Mouse (Mus musculus) kidney, embryonic 15.5 days (tissue): ENCODE data around the gene Gimap7. TPM values are rescaled to one million over a fixed set of nuclear protein-coding genes. Genes with fewer than 3 reads are reported as not detected.
A peak's percentile ranks its signal among the peaks of the same experiment; 100 is the strongest.

Experiments
- ATAC-seq: fragments of 200-750 bp; cut with Nextera tagmentation; replicated peaks from 2 replicates; pipeline ENCODE4 v1.8.0; 2017; ENCODE audit warnings: moderate TSS enrichment; ENCODE audit not compliant: low FRiP score
- H3K27ac ChIP-seq: fragments of 300-500 bp; sonication (generic); 2 replicates; pipeline ENCODE4 v1.5.1; 2015; ENCODE audit warnings: mild to moderate bottlenecking, inconsistent platforms
- H3K27me3 ChIP-seq: fragments of 300-500 bp; sonication (generic); 2 replicates; pipeline ENCODE4 v1.6.1; 2015; ENCODE audit warnings: inconsistent platforms
- H3K36me3 ChIP-seq: fragments of 300-500 bp; sonication (generic); 2 replicates; pipeline ENCODE4 v1.6.1; 2015; ENCODE audit warnings: inconsistent platforms
- H3K4me1 ChIP-seq: fragments of 300-500 bp; sonication (generic); 2 replicates; pipeline ENCODE4 v1.6.1; 2015; ENCODE audit warnings: inconsistent platforms
- H3K4me2 ChIP-seq: fragments of 300-500 bp; sonication (generic); 2 replicates; pipeline ENCODE4 v1.6.1; 2015; ENCODE audit warnings: moderate library complexity, mild to moderate bottlenecking, inconsistent platforms
- H3K4me3 ChIP-seq: fragments of 300-500 bp; sonication (generic); replicated peaks from 2 replicates; pipeline ENCODE4 v1.5.1; 2015; ENCODE audit warnings: mild to moderate bottlenecking, inconsistent platforms
- H3K9ac ChIP-seq: fragments of 300-500 bp; sonication (generic); 2 replicates; pipeline ENCODE4 v1.6.1; 2015; ENCODE audit warnings: mild to moderate bottlenecking, inconsistent platforms
- H3K9me3 ChIP-seq: fragments of 300-500 bp; sonication (generic); replicated peaks from 2 replicates; pipeline ENCODE4 v1.6.1; 2016; ENCODE audit warnings: inconsistent platforms
- WGBS: fragments of 180-500 bp; shearing (Covaris S2); methylation state at CpG from one replicate; pipeline ENCODE4 v1.1.7; 2015; ENCODE audit warnings: mixed read lengths; 5-methylcytosine and 5-hydroxymethylcytosine counted together
- polyA plus RNA-seq: library from polyadenylated mRNA; unstranded; fragments of >200 nt; fragmentation: Nextera tagmentation; extraction: Ambion mirVana; gene quantifications from 2 replicates; pipeline ENCODE4 v1.2.1, GENCODE M21; 2015

Gene Gimap7
- polyA plus RNA-seq, 1 experiment from 2014 or later: not detected

DNA sequence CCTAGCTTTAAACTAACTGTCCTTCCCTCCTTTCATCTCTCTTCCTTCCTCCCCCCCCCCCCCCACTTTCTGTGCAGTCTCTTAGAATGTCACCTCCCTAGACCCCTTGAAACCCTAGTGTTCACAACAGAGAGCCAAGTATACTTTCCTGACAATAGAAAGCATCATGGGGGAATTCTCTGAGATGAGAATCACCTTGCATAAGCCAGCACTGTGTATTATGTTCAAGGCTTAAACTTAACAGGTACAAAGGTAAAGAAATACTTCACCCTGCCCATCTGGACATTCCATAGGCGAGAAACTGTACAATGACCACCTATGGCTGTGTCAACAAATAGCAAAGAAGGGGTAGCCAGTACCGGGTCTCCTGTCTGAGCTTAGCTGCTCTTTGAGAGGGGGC, 27.1 kb downstream of the Gimap7 start:
- H3K27ac ChIP-seq: peak overlapping the region; percentile 69
- peaks cover 24% of the 10 kb centered on the region for H3K4me1 ChIP-seq
- H3K27me3 ChIP-seq: peaks cover 36% of the 10 kb centered on the region
- no peak overlapping the region for H3K9ac ChIP-seq
- H3K36me3 ChIP-seq: no peaks in the 10 kb centered on the region
- H3K4me2 ChIP-seq: peak overlapping the region; percentile 28
- H3K9me3 ChIP-seq: no peaks in the 10 kb centered on the region
- no peak overlapping the region for H3K4me3 ChIP-seq
- WGBS: 72% methylated on average over 2 of the region's 2 CpGs
- no peak for ATAC-seq

DNA sequence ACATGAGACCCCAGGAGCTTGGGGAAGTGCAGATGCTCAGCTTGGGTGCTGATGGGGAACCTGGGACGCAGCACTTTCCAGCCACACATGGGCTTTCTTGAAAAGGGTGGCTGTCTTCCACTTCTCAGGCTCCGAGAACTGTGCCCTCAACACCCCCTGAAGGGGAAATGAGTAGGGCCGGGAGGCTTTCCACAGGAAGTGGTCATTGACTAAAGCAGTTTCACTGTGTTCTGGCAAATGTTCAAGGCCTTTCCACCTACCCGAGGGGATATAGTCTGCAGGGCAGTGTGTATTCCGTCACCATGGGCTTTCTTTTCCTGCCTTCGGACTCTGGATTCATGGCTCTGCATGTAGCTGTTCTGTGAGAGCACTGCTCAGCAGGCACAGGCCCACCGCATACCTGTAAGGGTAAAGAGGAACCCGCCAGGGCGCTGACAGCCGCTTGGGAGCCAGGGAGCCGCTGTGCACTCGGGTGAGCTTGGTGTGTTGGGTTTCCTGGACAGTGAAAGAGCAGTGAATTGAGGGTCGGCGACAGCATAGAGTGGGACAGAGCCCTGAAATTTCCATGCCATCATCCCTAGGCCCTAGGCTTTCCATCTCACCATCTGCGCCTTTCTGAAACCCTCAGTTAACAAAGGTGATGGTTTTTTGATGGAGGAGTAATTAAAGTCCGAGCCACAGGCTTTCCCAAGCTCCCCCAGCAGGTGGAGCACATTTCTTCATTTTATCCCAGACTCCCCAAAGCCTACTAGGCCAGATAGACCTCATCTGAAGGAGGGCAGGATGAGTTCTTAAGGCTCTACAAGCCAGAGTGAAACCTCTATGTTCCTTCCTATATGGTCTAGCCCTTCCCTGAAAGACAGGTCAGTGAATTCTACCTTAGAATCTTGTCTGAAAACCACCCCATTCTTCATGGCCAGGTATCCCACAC, 27.8 kb downstream of the Gimap7 start, which contains the start of gene Gimap5:
Gene Gimap5 (plus strand): TSS at position 239 of the 931 bp plus-strand sequence.
- 42% methylated on average over 16 of the region's 16 CpGs for WGBS

DNA sequence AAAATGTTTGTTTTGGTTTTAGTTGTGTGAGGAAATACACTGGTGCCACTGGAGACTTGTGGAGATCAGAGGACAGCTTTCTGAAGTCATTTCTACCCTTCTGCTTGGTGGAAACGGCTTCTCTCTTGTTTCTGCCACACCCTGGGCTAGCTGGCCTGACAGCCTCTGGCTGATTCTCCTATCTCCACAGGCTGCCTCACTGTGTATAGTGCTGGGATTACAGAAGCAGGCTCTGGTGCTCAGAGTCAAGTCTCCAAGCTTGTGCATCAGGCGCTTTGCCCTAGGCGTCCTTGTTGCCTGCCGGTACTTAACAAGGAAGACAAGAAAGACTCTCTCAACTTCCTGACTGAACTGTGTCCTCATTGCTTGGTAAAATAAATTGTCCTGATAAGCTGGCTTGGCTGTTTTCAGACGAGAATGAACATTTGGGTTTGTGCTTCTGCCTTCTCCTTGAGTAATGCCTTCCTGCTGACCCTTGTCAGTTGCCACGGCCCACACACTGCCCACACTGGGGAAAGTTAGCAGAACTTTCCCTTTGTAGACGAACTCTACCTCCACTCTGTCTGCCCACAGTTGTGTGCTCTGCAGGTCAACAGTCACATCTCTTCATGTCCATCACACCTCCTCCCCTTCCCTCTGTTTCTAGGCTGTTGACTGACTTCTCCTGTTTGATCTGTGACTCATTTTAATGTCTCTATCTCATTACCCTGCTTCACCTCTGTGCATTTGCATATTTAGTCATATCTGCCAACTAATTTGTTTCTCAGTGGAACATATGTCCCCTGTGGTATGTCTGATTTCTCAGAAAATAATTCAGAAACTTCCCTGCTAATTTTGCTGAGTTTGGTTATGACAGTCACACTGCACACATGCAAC, 28.9 kb downstream of the Gimap7 start:
- H3K36me3 ChIP-seq: no peaks in the 10 kb centered on the region
- ATAC-seq: no peak
- no peaks in the 10 kb centered on the region for H3K9me3 ChIP-seq
- peaks cover 24% of the 10 kb centered on the region for H3K27me3 ChIP-seq
- H3K9ac ChIP-seq: no peak overlapping the region
- H3K4me1 ChIP-seq: peaks cover 8% of the 10 kb centered on the region
- peak overlapping the region; percentile 28 for H3K4me2 ChIP-seq
- peak overlapping the region; percentile 69 for H3K27ac ChIP-seq
- H3K4me3 ChIP-seq: peak overlapping the region; percentile 20; the same call in 1 of the 2 replicates
- 38% methylated on average over 7 of the region's 7 CpGs for WGBS

More for the DNA sequence above, 27.8 kb downstream of the Gimap7 start, which contains the start of gene Gimap5:
- Histone ChIP-seq H3K9me3 (no peaks in the 10 kb centered on the region), H3K36me3 (no peaks in the 10 kb centered on the region), H3K27me3 (peaks cover 34% of the 10 kb centered on the region), H3K4me1 (peaks cover 19% of the 10 kb centered on the region), H3K27ac (peak within 1 kb of the TSS; percentile 69), H3K9ac (no peak within 1 kb of the TSS), H3K4me2 (peak within 1 kb of the TSS; percentile 28), H3K4me3 (peak within 1 kb of the TSS; percentile 20)
- ATAC-seq: peak; percentile 12; the same call in 1 of the 2 replicates

DNA sequence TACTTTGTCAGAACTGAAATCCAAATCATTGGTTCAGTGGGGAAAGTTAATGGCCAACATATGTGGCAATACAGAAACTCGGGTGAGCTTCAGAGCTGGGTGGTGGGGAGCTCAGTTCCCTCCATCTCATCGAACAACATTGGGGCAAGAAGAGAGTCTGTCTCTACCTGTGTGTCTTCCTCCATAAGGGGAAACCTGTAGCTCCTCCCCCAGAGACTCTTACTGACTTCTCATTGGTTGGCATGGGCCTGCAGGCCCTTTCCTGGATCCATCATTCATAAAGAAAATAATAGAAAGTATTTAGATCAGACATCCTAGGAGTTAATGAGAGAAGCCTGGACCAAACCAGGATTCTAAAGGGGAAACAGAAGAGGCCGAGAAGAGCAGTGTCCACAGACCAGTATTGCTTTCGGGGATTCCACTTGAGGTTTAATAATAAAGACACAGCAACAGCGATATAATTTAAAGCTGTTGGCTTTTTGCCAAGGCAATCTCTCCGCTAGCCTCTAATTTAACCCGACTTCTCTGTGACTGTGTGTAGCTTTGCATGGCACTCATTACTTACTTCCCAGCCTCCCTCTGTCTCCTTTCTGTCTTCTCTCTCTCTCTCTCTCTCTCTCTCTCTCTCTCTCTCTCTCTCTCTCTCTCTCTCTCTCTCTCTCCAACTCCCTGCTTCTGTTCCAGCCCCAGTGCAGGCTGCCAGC, 45.3 kb downstream of the Gimap7 start:
- no peak for ATAC-seq
- Histone ChIP-seq H3K9me3 (peaks cover 5% of the 10 kb centered on the region; the same call in 1 of the 2 replicates), H3K4me2 (no peak overlapping the region), H3K27ac (no peak overlapping the region), H3K9ac (no peak overlapping the region), H3K27me3 (no peaks in the 10 kb centered on the region), H3K4me3 (no peak overlapping the region), H3K36me3 (no peaks in the 10 kb centered on the region), H3K4me1 (no peaks in the 10 kb centered on the region)
- 58% methylated on average over 7 of the region's 7 CpGs for WGBS

DNA sequence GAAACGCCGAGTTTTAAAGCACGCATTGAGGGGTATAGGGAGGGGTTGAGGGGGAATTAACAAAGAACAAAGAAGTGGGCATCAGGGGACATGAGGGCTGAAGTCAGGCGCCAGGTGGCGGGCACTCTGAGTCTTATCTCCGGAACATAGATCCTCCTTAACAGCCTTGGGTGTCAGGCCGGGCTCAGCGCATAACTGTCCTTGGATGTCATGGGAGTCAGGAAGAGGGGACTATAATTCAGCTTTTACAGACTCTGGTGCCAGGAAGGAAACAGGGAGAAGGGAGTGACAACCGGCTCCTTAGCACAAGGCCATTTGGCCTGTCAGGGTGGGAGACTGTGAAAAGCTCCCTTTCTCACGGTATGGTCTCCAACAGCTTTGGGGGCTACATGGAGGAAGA, 46.1 kb downstream of the Gimap7 start:
- Histone ChIP-seq H3K9ac (no peak overlapping the region), H3K36me3 (no peaks in the 10 kb centered on the region), H3K4me2 (no peak overlapping the region), H3K27me3 (no peaks in the 10 kb centered on the region), H3K27ac (no peak overlapping the region), H3K4me1 (no peaks in the 10 kb centered on the region), H3K4me3 (no peak overlapping the region), H3K9me3 (peaks cover 5% of the 10 kb centered on the region; the same call in 1 of the 2 replicates)
- WGBS: 88% methylated on average over 10 of the region's 10 CpGs
- no peak for ATAC-seq

DNA sequence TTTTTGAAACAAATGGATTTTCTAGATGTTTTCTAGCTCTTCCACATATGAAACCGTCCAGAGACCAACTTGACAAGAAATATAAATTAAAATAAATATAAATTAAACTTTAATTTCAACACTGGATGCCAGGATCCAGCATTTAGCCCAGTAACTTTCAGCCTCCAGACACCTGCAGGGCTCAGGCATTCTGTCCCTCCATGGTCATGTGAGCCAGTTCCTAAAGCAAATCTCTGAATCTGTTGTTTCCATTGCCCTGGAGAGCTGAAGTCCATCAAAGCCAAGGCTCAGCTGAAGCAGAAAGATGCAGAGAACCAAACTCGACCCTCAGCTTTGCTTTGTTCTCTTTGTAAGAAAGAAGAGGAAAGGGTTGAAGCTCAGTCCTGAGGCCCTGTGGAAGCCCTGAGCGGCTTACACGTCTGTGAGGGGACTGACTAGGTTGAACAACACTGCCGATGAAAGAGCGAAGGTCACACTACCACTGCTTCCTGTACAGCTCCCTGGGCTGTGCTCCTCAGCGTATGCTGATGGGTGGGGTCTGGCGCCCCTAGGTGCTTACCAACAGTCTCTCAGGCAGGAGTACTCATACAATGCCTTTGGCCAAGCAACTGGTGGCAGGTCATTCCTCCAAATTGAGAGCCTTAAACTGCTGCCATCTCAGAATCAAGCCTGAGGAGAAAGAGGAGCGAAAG, 49.9 kb downstream of the Gimap7 start:
- no peak overlapping the region for H3K4me3 ChIP-seq
- H3K4me2 ChIP-seq: no peak overlapping the region
- peaks cover 5% of the 10 kb centered on the region; the same call in 1 of the 2 replicates for H3K9me3 ChIP-seq
- H3K36me3 ChIP-seq: no peaks in the 10 kb centered on the region
- WGBS: 71% methylated on average over 9 of the region's 9 CpGs
- H3K27ac ChIP-seq: no peak overlapping the region
- no peaks in the 10 kb centered on the region for H3K4me1 ChIP-seq
- no peak overlapping the region for H3K9ac ChIP-seq
- no peak for ATAC-seq
- H3K27me3 ChIP-seq: no peaks in the 10 kb centered on the region

DNA sequence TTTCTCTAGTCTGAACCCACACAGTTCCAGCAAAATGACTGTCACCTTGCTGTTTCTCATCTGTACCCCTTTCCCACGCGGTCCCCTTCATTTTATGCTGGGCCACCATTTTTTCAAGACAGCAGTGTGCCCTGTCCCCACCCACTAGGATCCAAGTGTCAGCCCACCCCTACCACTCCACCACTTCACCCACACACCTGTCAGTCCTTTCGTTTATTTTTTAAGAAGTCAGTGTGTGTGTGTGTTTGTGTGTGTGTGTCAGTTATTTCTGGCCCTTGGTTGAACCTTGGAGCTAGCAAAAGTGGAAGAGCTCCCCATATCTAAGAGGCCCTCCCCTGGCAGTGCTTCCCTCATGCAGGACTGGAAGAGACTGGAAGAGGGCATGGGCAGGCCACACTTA, 50.5 kb downstream of the Gimap7 start:
- no peak overlapping the region for H3K4me3 ChIP-seq
- H3K4me2 ChIP-seq: no peak overlapping the region
- no peaks in the 10 kb centered on the region for H3K4me1 ChIP-seq
- no peaks in the 10 kb centered on the region for H3K27me3 ChIP-seq
- no peak for ATAC-seq
- H3K36me3 ChIP-seq: no peaks in the 10 kb centered on the region
- WGBS: 87% methylated on average over 3 of the region's 3 CpGs
- peaks cover 5% of the 10 kb centered on the region; the same call in 1 of the 2 replicates for H3K9me3 ChIP-seq
- H3K27ac ChIP-seq: no peak overlapping the region
- no peak overlapping the region for H3K9ac ChIP-seq

DNA sequence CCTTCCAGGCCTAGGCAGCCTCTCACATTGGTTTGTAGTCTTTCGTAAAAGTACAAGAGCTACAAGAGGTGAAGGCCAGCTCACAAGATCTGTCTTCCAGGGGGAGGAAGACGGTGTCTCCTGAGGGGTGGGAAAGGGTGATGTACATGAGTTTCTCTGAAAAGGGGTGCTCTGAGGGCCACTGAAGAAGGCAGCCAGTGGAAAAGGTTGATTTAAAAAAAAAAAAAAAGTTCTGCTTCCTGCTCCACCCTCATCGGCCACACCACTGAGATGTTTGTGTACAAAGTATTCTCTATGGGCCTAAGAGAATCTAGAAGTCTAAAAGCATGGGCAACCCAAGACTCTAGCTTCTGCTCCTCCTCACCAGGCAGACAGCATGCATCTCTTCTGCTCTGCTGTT, 52.3 kb downstream of the Gimap7 start, which contains the start of gene Gimap3:
Gene Gimap3 (minus strand): TSS at position 156 of the 400 bp plus-strand sequence.
- Histone ChIP-seq H3K4me3 (no peak within 1 kb of the TSS), H3K4me1 (no peaks in the 10 kb centered on the region), H3K27ac (no peak within 1 kb of the TSS), H3K9me3 (no peaks in the 10 kb centered on the region), H3K36me3 (no peaks in the 10 kb centered on the region), H3K9ac (no peak within 1 kb of the TSS), H3K27me3 (no peaks in the 10 kb centered on the region), H3K4me2 (no peak within 1 kb of the TSS)
- 83% methylated on average over 3 of the region's 3 CpGs for WGBS
- no peak for ATAC-seq

DNA sequence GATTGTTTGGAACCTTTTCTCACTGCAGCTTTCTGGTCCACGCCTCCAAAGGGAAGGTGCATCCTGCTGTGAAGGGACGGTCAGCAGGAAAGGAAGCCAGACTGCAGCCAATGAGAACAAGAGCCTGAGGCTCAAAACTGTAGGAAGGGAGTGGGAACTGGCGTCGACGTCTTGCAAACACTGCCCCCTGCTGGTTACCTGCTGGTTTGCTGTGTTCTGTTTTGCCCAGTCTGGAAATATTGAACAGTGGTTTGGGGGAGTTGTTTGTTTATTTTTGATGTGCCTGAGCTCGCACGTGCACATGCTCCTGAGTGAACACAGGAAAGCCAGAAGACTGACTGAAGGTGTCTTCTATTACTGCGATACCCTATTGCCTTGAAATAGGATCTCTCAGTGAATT, 53.6 kb downstream of the Gimap7 start:
- H3K36me3 ChIP-seq: no peaks in the 10 kb centered on the region
- no peak overlapping the region for H3K27ac ChIP-seq
- no peaks in the 10 kb centered on the region for H3K9me3 ChIP-seq
- H3K4me2 ChIP-seq: no peak overlapping the region
- no peaks in the 10 kb centered on the region for H3K27me3 ChIP-seq
- H3K4me3 ChIP-seq: no peak overlapping the region
- H3K9ac ChIP-seq: no peak overlapping the region
- 6% methylated on average over 8 of the region's 8 CpGs for WGBS
- H3K4me1 ChIP-seq: no peaks in the 10 kb centered on the region
- ATAC-seq: 0 out of 2 replicates have a peak, but pooled peaks have one; percentile 22
